ENCODE assay signal across 25 mouse cellular contexts in genomic region chr3:146658061-146658639, GRCm38 (mm10). TPM values are rescaled to one million over a fixed set of nuclear protein-coding genes. Genes with fewer than 3 reads are reported as not detected.
A peak's percentile ranks its signal among the peaks of the same experiment; 100 is the strongest.
DNase-seq lines count a peak whose midpoint lies in the region; ATAC-seq and TF ChIP-seq lines count a peak whose summit lies in the region.
"Had no signal": no experiment of that assay in that cellular context is flagged by ENCODE, and none has a peak within 500 bp of the region (broad histone marks: within the 10 kb centered on the region; RNA-seq: fewer than 3 reads in every experiment).

No protein-coding gene starts in this region.

- ATAC-seq in megakaryocyte progenitor cell, adult 5-6 weeks (replicated peaks; ENCODE audit: poor library complexity), result peak; percentile 66
- no peak for ATAC-seq in forebrain, embryonic 13.5 days
- ATAC-seq: CD4-positive, CD25-positive, alpha-beta regulatory T cell, adult 4 months; forebrain, postnatal 0 days had no signal

- no peak for TF ChIP-seq CTCF in layer of hippocampus, adult 2 months (conservative IDR thresholded peaks at IDR 0.05)

- H3K9ac ChIP-seq in forebrain, embryonic 13.5 days, result no peak overlapping the region
- H3K9ac ChIP-seq: embryonic facial prominence, embryonic 13.5 days; forebrain, embryonic 12.5 days; forebrain, postnatal 0 days; heart, embryonic 13.5 days; hindbrain, embryonic 14.5 days had no signal

- H3K4me2 ChIP-seq in forebrain, embryonic 13.5 days, result no peak overlapping the region
- H3K4me2 ChIP-seq: embryonic facial prominence, embryonic 13.5 days; forebrain, embryonic 12.5 days; heart, embryonic 13.5 days; hindbrain, embryonic 14.5 days had no signal

- H3K27ac ChIP-seq in layer of hippocampus, adult 2 months, result no peak overlapping the region
- no peak overlapping the region for H3K27ac ChIP-seq in limb, embryonic 10.5 days
- no peak overlapping the region for H3K27ac ChIP-seq in forebrain, embryonic 13.5 days
- H3K27ac ChIP-seq: embryonic facial prominence, embryonic 13.5 days; forebrain, embryonic 12.5 days; gastrocnemius, adult 2 months; heart, adult 2 months; heart, embryonic 13.5 days; hindbrain, embryonic 14.5 days had no signal

- no peaks in the 10 kb centered on the region for H3K27me3 ChIP-seq in limb, embryonic 10.5 days (ENCODE audit: low read depth, poor library complexity, severe bottlenecking)
- H3K27me3 ChIP-seq in forebrain, embryonic 13.5 days, result no peaks in the 10 kb centered on the region
- H3K27me3 ChIP-seq: embryonic facial prominence, embryonic 13.5 days; forebrain, embryonic 12.5 days; heart, embryonic 13.5 days had no signal

- WGBS in limb, embryonic 10.5 days, result 88% methylated on average over 1 of the region's 1 CpGs
- 93% methylated on average over 1 of the region's 1 CpGs for WGBS in forebrain, embryonic 13.5 days

- DNase-seq in heart, adult 11 months, result peak; percentile 79
- no peak for DNase-seq in heart, adult 9 months (ENCODE audit: low spot score in 2 of 2)
- DNase-seq in layer of hippocampus, adult 9-11 months, result peak; percentile 35
- DNase-seq in layer of hippocampus, adult 2 months (ENCODE audit: low spot score in 2 of 2), result no peak
- DNase-seq in retina, postnatal 1 day, result no peak
- no peak for DNase-seq in limb, embryonic 10.5 days (ENCODE audit: low spot score)
- DNase-seq: B cell, adult 2 months; cerebellum, adult 11-12 months; cerebellum, adult 9-10 months; forebrain, postnatal 0 days; gastrocnemius, adult 2 months; gastrocnemius, postnatal 36 days; heart, postnatal 14 days had no signal

- H3K4me1 ChIP-seq in limb, embryonic 10.5 days, result no peaks in the 10 kb centered on the region
- no peaks in the 10 kb centered on the region for H3K4me1 ChIP-seq in forebrain, embryonic 13.5 days
- H3K4me1 ChIP-seq: embryonic facial prominence, embryonic 13.5 days; forebrain, embryonic 12.5 days had no signal

- H3K4me3 ChIP-seq in layer of hippocampus, adult 2 months, result no peak overlapping the region
- H3K4me3 ChIP-seq in limb, embryonic 10.5 days, result no peak overlapping the region
- H3K4me3 ChIP-seq in forebrain, embryonic 13.5 days, result no peak overlapping the region
- H3K4me3 ChIP-seq: embryonic facial prominence, embryonic 13.5 days; forebrain, embryonic 12.5 days; gastrocnemius, adult 2 months; heart, adult 2 months; heart, embryonic 13.5 days had no signal

- H3K9me3 ChIP-seq in limb, embryonic 10.5 days (replicated peaks), result no peaks in the 10 kb centered on the region
- H3K9me3 ChIP-seq in forebrain, embryonic 13.5 days (replicated peaks), result no peaks in the 10 kb centered on the region
- H3K9me3 ChIP-seq: embryonic facial prominence, embryonic 13.5 days; forebrain, embryonic 12.5 days; G1E; heart, embryonic 13.5 days had no signal

- no peaks in the 10 kb centered on the region for H3K36me3 ChIP-seq in limb, embryonic 10.5 days
- no peaks in the 10 kb centered on the region for H3K36me3 ChIP-seq in forebrain, embryonic 13.5 days (ENCODE audit: poor library complexity, severe bottlenecking)
- H3K36me3 ChIP-seq: embryonic facial prominence, embryonic 13.5 days; forebrain, embryonic 12.5 days; heart, embryonic 13.5 days had no signal

RNA-seq across cellular contexts. Expression of gene 4930503B20Rik, which starts 7.0 kb away (rescaled TPM):
- total RNA-seq in layer of hippocampus, adult 2 months (2021), result not detected
- total RNA-seq in megakaryocyte progenitor cell, adult 5-6 weeks (2015), result not detected in 2 replicates
- 0.34 TPM in 1 of 2 replicates, not detected in the other for total RNA-seq in megakaryocyte progenitor cell, adult 5-6 weeks (2017)
- not detected in 2 replicates for polyA plus RNA-seq in limb, embryonic 10.5 days (2016; fragmentation: Nextera tagmentation; extraction: Ambion mirVana)
- not detected in 2 replicates for polyA plus RNA-seq in forebrain, embryonic 13.5 days (2015; fragmentation: Nextera tagmentation; extraction: Ambion mirVana)
- total RNA-seq: adrenal gland, postnatal 10 days; adrenal gland, postnatal 4 days; forebrain, postnatal 0 days; gastrocnemius, adult 2 months; gastrocnemius, postnatal 36 days; heart, adult 2 months; hematopoietic stem cell, adult 5-6 weeks had no signal
- polyA plus RNA-seq: CD4-positive, CD25-positive, alpha-beta regulatory T cell, adult 4 months; forebrain, embryonic 12.5 days; G1E; heart, embryonic 13.5 days; hindbrain, embryonic 14.5 days had no signal

RNA-seq across cellular contexts. Expression of gene Samd13, which starts 27.2 kb away (rescaled TPM):
- under 1 TPM; 0.72 to 0.86 TPM for total RNA-seq in layer of hippocampus, adult 2 months (2021)
- total RNA-seq in megakaryocyte progenitor cell, adult 5-6 weeks (2015), result 1.1 and 1.2 TPM in 2 replicates
- total RNA-seq in megakaryocyte progenitor cell, adult 5-6 weeks (2017), result 0.96 and 1.5 TPM in 2 replicates
- 0.83 and 1.2 TPM in 2 replicates for polyA plus RNA-seq in limb, embryonic 10.5 days (2016; fragmentation: Nextera tagmentation; extraction: Ambion mirVana)
- polyA plus RNA-seq in forebrain, embryonic 13.5 days (2015; fragmentation: Nextera tagmentation; extraction: Ambion mirVana), result 0.48 and 1.0 TPM in 2 replicates

RNA-seq across cellular contexts. Expression of gene Dnase2b, which starts 42.8 kb away (rescaled TPM):
- not detected for total RNA-seq in layer of hippocampus, adult 2 months (2021)
- total RNA-seq in megakaryocyte progenitor cell, adult 5-6 weeks (2015), result not detected in 2 replicates
- 0.14 TPM in 1 of 2 replicates, not detected in the other for total RNA-seq in megakaryocyte progenitor cell, adult 5-6 weeks (2017)
- polyA plus RNA-seq in limb, embryonic 10.5 days (2016; fragmentation: Nextera tagmentation; extraction: Ambion mirVana), result 0.05 TPM in 1 of 2 replicates, not detected in the other
- not detected in 2 replicates for polyA plus RNA-seq in forebrain, embryonic 13.5 days (2015; fragmentation: Nextera tagmentation; extraction: Ambion mirVana)
- total RNA-seq: forebrain, postnatal 0 days; gastrocnemius, postnatal 36 days; heart, adult 2 months; heart, postnatal 14 days; hematopoietic stem cell, adult 5-6 weeks had no signal
- polyA plus RNA-seq: CD4-positive, CD25-positive, alpha-beta regulatory T cell, adult 4 months; forebrain, embryonic 12.5 days; forebrain, postnatal 0 days; G1E; heart, adult 2 months; heart, embryonic 13.5 days; hindbrain, embryonic 14.5 days had no signal

Comparison
In these comparisons a context has a peak if more than half of its experiments do, and no peak if none do; other contexts are left out.
1. DNase-seq: peak in heart, adult 11 months (single experiment) and layer of hippocampus, adult 9-11 months (single experiment); none in heart, adult 9 months (0 of 2), layer of hippocampus, adult 2 months (0 of 2), retina, postnatal 1 day (single experiment) and limb, embryonic 10.5 days (single experiment).